Mouse (Mus musculus) forebrain, embryonic 10.5 days (tissue): ENCODE results near the gene Pxylp1. TPM values are rescaled to one million over a fixed set of nuclear protein-coding genes. Genes with fewer than 3 reads are reported as not detected.

ENCODE experiments used
- DNase-seq: peaks from one replicate; pipeline ENCODE4 v3.0.0-alpha.2; 2017; ENCODE audit warnings: low spot score; ENCODE audit errors: extremely low spot score
- H3K27ac ChIP-seq: fragments of 300-500 bp; sonication (generic); 2 replicates; pipeline ENCODE4 v1.5.1; 2016; ENCODE audit warnings: mild to moderate bottlenecking
- H3K27me3 ChIP-seq: fragments of 300-500 bp; sonication (generic); 2 replicates; pipeline ENCODE4 v1.6.1; 2016; ENCODE audit warnings: mild to moderate bottlenecking; ENCODE audit not compliant: poor library complexity, severe bottlenecking
- H3K36me3 ChIP-seq: fragments of 300-500 bp; sonication (generic); replicated peaks from 2 replicates; pipeline ENCODE4 v1.6.1; 2016; ENCODE audit warnings: mild to moderate bottlenecking, moderate library complexity
- H3K4me1 ChIP-seq: fragments of 300-500 bp; sonication (generic); 2 replicates; pipeline ENCODE4 v1.6.1; 2016
- H3K4me3 ChIP-seq: fragments of 300-500 bp; sonication (generic); 2 replicates; pipeline ENCODE4 v1.5.1; 2016; ENCODE audit warnings: mild to moderate bottlenecking, moderate library complexity
- H3K9me3 ChIP-seq: fragments of 300-500 bp; sonication (generic); 2 replicates; pipeline ENCODE4 v1.6.1; 2016; ENCODE audit warnings: mild to moderate bottlenecking, moderate library complexity
- whole genome bisulfite sequencing: fragments of 180-500 bp; shearing (Covaris S2); methylation state at CpG from one replicate; pipeline ENCODE4 v1.1.7; 2016; 5-methylcytosine and 5-hydroxymethylcytosine counted together
- polyA plus RNA-seq: library from polyadenylated mRNA; unstranded; fragments of >200 nt; fragmentation: Nextera tagmentation; extraction: Ambion mirVana; gene quantifications from 2 replicates; pipeline ENCODE4 v1.2.1, GENCODE M21; 2016

The Pxylp1 gene
- polyA plus RNA-seq, 1 experiment from 2014 or later: 23.8 TPM

- Histone ChIP-seq H3K27me3 (no peaks in the 10 kb centered on the region), H3K27ac (peak overlapping the region; percentile 22; the same call in 1 of the 2 replicates), H3K9me3 (no peaks in the 10 kb centered on the region), H3K4me3 (no peak overlapping the region), H3K36me3 (peaks cover 32% of the 10 kb centered on the region), H3K4me1 (peaks cover 11% of the 10 kb centered on the region)
- DNase-seq: no peak
- WGBS: 69% methylated on average over 12 of the region's 12 CpGs
Measured at GRCm38 (mm10) chr9:96827002-96827785, 65.3 kb downstream of the Pxylp1 start.

- no peak for DNase-seq
- Histone ChIP-seq H3K4me1 (peaks cover 11% of the 10 kb centered on the region), H3K9me3 (no peaks in the 10 kb centered on the region), H3K27ac (no peak overlapping the region), H3K4me3 (no peak overlapping the region), H3K36me3 (peaks cover 32% of the 10 kb centered on the region), H3K27me3 (no peaks in the 10 kb centered on the region)
- WGBS: 95% methylated on average over 18 of the region's 18 CpGs
Measured at GRCm38 (mm10) chr9:96824857-96825256, 67.6 kb downstream of the Pxylp1 start.

GRCm38 (mm10) chr9:96824026-96824425 is 68.4 kb downstream of the Pxylp1 start:
- H3K4me3 ChIP-seq: no peak overlapping the region
- H3K36me3 ChIP-seq: peaks cover 31% of the 10 kb centered on the region
- H3K9me3 ChIP-seq: no peaks in the 10 kb centered on the region
- H3K27me3 ChIP-seq: no peaks in the 10 kb centered on the region
- 91% methylated on average over 12 of the region's 12 CpGs for WGBS
- H3K4me1 ChIP-seq: peaks cover 11% of the 10 kb centered on the region
- no peak overlapping the region for H3K27ac ChIP-seq
- no peak for DNase-seq

GRCm38 (mm10) chr9:96823541-96823940 is 68.9 kb downstream of the Pxylp1 start:
- no peak for DNase-seq
- peaks cover 28% of the 10 kb centered on the region for H3K36me3 ChIP-seq
- WGBS: 90% methylated on average over 5 of the region's 5 CpGs
- no peak overlapping the region for H3K27ac ChIP-seq
- no peaks in the 10 kb centered on the region for H3K9me3 ChIP-seq
- peaks cover 11% of the 10 kb centered on the region for H3K4me1 ChIP-seq
- H3K4me3 ChIP-seq: no peak overlapping the region
- H3K27me3 ChIP-seq: no peaks in the 10 kb centered on the region

GRCm38 (mm10) chr9:96823005-96823404 is 69.5 kb downstream of the Pxylp1 start:
- Histone ChIP-seq H3K27ac (no peak overlapping the region), H3K4me1 (peaks cover 7% of the 10 kb centered on the region), H3K9me3 (no peaks in the 10 kb centered on the region), H3K27me3 (no peaks in the 10 kb centered on the region), H3K36me3 (peaks cover 28% of the 10 kb centered on the region), H3K4me3 (no peak overlapping the region)
- WGBS: 89% methylated on average over 9 of the region's 9 CpGs
- DNase-seq: no peak

GRCm38 (mm10) chr9:96818822-96819481 is 73.5 kb downstream of the Pxylp1 start:
- WGBS: 66% methylated on average over 11 of the region's 11 CpGs
- no peaks in the 10 kb centered on the region for H3K27me3 ChIP-seq
- peak overlapping the region; percentile 35; the same call in 1 of the 2 replicates for H3K27ac ChIP-seq
- no peak for DNase-seq
- no peak overlapping the region for H3K4me3 ChIP-seq
- no peaks in the 10 kb centered on the region for H3K4me1 ChIP-seq
- H3K9me3 ChIP-seq: no peaks in the 10 kb centered on the region
- H3K36me3 ChIP-seq: 0 out of 2 replicates have a peak, but pooled peaks cover 1% of the 10 kb centered on the region

- Histone ChIP-seq H3K36me3 (no peaks in the 10 kb centered on the region), H3K4me3 (no peak overlapping the region), H3K9me3 (no peaks in the 10 kb centered on the region), H3K4me1 (no peaks in the 10 kb centered on the region), H3K27me3 (no peaks in the 10 kb centered on the region), H3K27ac (no peak overlapping the region)
- DNase-seq: peak; percentile 41
- 39% methylated on average over 7 of the region's 7 CpGs for WGBS
Measured at GRCm38 (mm10) chr9:96818128-96818821, 74.2 kb downstream of the Pxylp1 start.

GRCm38 (mm10) chr9:96811996-96812395 is 80.5 kb downstream of the Pxylp1 start:
- DNase-seq: no peak
- Histone ChIP-seq H3K4me3 (no peak overlapping the region), H3K27me3 (no peaks in the 10 kb centered on the region), H3K9me3 (no peaks in the 10 kb centered on the region), H3K36me3 (no peaks in the 10 kb centered on the region), H3K27ac (no peak overlapping the region), H3K4me1 (peaks cover 5% of the 10 kb centered on the region; the same call in 1 of the 2 replicates)
- WGBS: 54% methylated on average over 4 of the region's 4 CpGs

GRCm38 (mm10) chr9:96800131-96800825 is 92.2 kb downstream of the Pxylp1 start:
- no peaks in the 10 kb centered on the region for H3K9me3 ChIP-seq
- peaks cover 31% of the 10 kb centered on the region for H3K4me1 ChIP-seq
- H3K4me3 ChIP-seq: no peak overlapping the region
- no peak for DNase-seq
- H3K27ac ChIP-seq: 0 out of 2 replicates have a peak overlapping the region, but pooled peaks have one; percentile 25
- no peaks in the 10 kb centered on the region for H3K36me3 ChIP-seq
- no peaks in the 10 kb centered on the region for H3K27me3 ChIP-seq
- 35% methylated on average over 5 of the region's 5 CpGs for WGBS

GRCm38 (mm10) chr9:96797311-96797710 is 95.2 kb downstream of the Pxylp1 start:
- DNase-seq: no peak
- WGBS: 96% methylated on average over 3 of the region's 3 CpGs
- no peaks in the 10 kb centered on the region for H3K9me3 ChIP-seq

GRCm38 (mm10) chr9:96795399-96795928 is 97.0 kb downstream of the Pxylp1 start:
- H3K36me3 ChIP-seq: no peaks in the 10 kb centered on the region
- peak; percentile 52 for DNase-seq
- no peaks in the 10 kb centered on the region for H3K27me3 ChIP-seq
- peak overlapping the region; percentile 51 for H3K4me3 ChIP-seq
- H3K4me1 ChIP-seq: peaks cover 24% of the 10 kb centered on the region
- no peaks in the 10 kb centered on the region for H3K9me3 ChIP-seq
- H3K27ac ChIP-seq: peak overlapping the region; percentile 87
- WGBS: 18% methylated on average over 10 of the region's 10 CpGs

More at GRCm38 (mm10) chr9:96797311-96797710, 95.2 kb downstream of the Pxylp1 start:
- Histone ChIP-seq H3K4me1 (peaks cover 35% of the 10 kb centered on the region), H3K36me3 (no peaks in the 10 kb centered on the region), H3K4me3 (no peak overlapping the region), H3K27ac (no peak overlapping the region), H3K27me3 (no peaks in the 10 kb centered on the region)

GRCm38 (mm10) chr9:96794601-96795000 is 97.9 kb downstream of the Pxylp1 start:
- H3K4me3 ChIP-seq: no peak overlapping the region
- WGBS: 96% methylated on average over 2 of the region's 2 CpGs
- no peaks in the 10 kb centered on the region for H3K27me3 ChIP-seq
- no peaks in the 10 kb centered on the region for H3K36me3 ChIP-seq
- H3K27ac ChIP-seq: no peak overlapping the region
- DNase-seq: no peak
- no peaks in the 10 kb centered on the region for H3K9me3 ChIP-seq
- peaks cover 18% of the 10 kb centered on the region for H3K4me1 ChIP-seq
